Mouse (Mus musculus) brown adipose tissue, adult 24 weeks (tissue): ENCODE measurements around the gene Spats1. TPM values are rescaled to one million over a fixed set of nuclear protein-coding genes. Genes with fewer than 3 reads are reported as not detected.

Experiments used
- H3K27ac ChIP-seq: fragments of 200-500 bp; replicated peaks from 2 replicates; pipeline ENCODE4 v1.5.1; 2012; ENCODE audit warnings: low read depth, mild to moderate bottlenecking, low read length
- H3K4me1 ChIP-seq: fragments of 200-500 bp; 2 replicates; pipeline ENCODE4 v1.6.1; 2012; ENCODE audit warnings: low read length, mixed read lengths; ENCODE audit not compliant: control insufficient read depth, insufficient read depth, insufficient read length
- H3K4me3 ChIP-seq: fragments of 200-500 bp; 2 replicates; pipeline ENCODE4 v1.5.1; 2012; ENCODE audit warnings: low read depth, mild to moderate bottlenecking, low read length, moderate library complexity; ENCODE audit not compliant: insufficient read depth
- polyA plus RNA-seq: library from polyadenylated mRNA; stranded (reverse); fragments of >200 nt; gene quantifications from 2 replicates; pipeline ENCODE4 v1.2.4, GENCODE M21; 2012; ENCODE audit not compliant: missing spikeins, insufficient read depth, insufficient read length

Spats1 gene
- not detected in 2 replicates for polyA plus RNA-seq

DNA sequence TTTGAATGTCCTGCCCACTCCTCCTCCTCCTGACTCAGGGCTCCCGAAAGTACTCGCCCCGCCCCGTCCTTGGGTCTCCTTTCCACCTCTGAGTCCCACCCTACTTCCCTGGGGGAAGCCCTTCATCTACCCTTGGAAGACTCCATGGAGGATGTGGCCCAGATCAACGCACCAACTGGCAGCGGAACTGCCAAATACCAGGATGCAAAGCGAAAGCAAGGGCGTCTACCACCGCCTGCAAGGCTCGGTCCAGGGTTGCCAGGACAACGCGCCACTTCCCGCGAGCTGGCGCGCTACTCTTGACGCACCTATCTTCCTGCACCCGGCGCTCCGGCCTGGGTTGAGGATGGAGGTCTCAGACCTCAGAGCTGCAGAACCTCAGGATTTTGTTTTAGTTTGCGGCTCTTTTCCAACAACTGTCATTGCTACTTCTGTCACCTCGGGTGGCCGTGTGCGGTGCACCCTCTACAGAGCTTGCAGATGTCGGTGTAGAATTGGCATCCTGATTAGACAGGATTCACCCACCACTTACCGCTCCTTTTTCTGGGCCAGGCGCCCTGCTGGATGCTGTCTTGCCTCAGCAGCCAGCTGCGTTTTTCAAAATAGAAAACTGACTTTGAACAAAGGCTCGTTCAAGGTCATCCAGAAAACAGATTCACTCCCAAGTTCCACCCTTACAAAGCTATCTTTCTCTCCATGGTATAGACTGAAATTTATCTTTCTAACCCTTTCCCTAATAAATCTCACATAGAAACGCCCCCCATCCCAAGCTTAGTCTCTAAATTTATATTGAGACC, at the start of gene Spats1:
Spats1 (minus strand) TSS at position 747 of the 797 bp plus-strand sequence.
- no peaks in the 10 kb centered on the region for H3K4me1 ChIP-seq
- peak within 1 kb of the TSS; percentile 39 for H3K4me3 ChIP-seq
- no peak within 1 kb of the TSS for H3K27ac ChIP-seq

DNA sequence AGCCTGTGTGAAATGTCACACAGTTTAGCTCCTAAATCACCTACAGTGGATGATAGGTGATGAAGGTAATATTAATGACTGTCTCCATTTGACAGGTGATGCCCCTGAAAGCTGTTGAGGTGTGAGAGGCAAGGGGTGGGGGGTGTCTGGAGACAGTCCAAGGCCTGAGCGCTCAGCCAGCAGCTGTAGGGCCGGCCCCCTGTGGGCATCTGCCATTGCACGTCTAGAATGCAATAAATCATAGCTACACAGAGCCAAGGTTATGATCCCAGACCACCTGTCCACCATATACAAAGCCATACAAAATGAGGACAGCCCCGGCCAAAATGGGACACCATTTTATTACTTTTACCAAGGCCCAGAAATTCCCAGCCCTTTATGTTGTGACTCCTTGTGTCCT, 49.7 kb upstream of the Spats1 start:
- Histone ChIP-seq H3K4me1 (no peaks in the 10 kb centered on the region), H3K4me3 (no peak overlapping the region), H3K27ac (no peak overlapping the region)

DNA sequence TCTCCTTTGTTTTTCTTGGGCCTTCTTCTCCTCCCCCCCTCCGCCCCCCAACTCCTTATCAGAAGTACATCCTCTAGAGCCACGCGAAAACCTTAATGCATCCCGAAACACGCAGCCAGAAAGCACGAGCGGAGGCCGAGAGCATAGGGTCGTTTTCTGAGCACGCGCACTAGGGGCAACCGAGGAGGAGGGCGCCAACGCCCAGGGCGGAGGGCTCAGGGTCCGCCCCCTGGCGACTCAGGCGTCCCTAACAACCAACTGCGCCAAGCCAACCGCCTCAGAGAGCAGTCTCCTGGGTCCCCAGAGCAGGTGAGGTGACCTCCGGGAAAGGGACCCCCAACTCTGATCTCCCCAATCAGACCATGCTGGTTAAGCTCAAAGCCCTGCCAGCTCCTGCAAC, 48.0 kb upstream of the Spats1 start, which contains the start of gene Tcte1:
Tcte1 (plus strand) TSS at position 172 of the 400 bp plus-strand sequence.
- Histone ChIP-seq H3K4me1 (no peaks in the 10 kb centered on the region), H3K4me3 (no peak within 1 kb of the TSS), H3K27ac (no peak within 1 kb of the TSS)

DNA sequence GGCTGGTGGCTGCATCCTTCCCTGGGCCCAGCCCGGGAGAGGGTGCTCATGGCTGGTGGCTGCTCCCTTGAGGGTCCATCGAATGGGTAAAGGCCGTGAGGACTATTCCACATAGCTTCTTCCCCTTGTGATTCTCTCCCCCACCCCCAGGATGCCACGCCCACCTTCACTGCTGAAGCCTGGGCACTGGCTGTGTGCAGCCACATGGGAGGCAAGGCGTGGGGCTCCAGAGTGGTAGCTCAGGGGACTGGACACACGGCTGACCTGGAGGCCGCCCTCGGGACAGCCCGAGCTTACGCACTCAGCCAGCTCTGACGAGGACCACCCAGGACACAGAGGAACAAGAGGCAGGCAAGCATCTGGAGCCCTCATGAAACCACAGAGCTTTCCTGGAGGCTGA, 44.9 kb upstream of the Spats1 start:
- Histone ChIP-seq H3K27ac (no peak overlapping the region), H3K4me3 (no peak overlapping the region), H3K4me1 (no peaks in the 10 kb centered on the region)

DNA sequence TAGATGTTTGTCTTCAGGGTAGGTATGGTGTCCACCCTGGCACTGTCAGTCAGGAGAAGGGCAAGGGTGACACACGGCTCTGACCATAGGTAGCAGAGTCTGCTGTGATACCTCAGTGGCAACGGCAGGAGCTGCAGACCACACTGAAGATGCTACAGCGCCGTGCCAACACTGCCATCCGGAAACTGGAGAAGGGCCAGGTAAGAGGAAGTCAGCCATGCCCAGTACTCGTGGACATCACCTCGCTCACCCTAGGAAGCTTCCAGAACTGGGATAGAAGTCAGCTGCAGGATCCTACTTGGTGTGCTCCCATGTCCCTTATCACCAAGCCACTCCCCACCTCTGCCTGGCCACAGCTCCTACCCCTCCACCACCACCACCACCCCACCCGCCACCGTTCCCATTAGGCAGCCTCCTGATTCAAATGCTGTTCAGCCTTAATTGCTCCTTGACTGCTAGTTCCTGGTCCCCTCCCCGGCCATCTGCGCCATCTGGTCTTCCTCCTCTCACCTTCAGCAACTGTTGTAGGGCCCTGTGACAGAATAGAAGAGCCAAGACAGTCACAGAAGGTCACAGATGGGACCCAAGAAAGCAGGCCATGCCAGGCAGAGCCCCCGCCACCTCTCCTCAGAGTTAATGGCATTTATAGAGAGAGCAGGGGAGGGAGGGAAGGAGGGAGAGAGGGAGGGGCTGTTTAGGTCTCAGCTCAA, 43.7 kb upstream of the Spats1 start:
- no peak overlapping the region for H3K4me3 ChIP-seq

DNA sequence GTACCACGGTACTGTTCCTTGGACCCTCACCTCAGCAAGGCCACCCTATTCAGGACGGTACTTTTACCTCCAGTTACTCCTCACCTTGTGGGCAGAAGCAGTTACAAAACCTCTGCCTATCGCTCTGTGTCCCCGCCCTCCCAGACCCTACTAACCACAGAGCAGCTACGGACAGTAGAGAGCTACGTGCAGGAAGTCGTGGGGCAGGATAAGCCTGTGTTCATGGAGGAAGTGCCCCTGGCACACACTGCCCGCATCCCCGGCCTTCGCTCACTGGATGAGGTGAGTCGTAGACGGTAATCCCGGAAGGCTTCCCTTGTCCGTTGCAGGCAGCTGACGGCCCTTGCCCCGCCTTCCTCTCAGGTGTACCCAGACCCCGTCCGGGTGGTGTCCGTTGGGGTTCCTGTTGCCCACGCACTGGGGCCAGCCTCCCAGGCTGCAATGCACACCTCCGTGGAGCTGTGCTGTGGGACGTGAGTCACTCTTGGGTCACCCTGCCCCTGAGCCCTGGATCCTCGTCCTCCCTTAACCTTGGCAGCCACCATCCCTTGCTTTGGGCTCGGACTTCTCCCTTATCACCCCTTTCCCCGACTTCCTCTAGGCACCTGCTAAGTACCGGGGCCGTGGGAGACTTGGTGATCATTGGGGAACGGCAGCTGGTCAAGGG, 42.5 kb upstream of the Spats1 start:
- Histone ChIP-seq H3K4me1 (no peaks in the 10 kb centered on the region), H3K27ac (no peak overlapping the region), H3K4me3 (no peak overlapping the region)

More for the DNA sequence above, 43.7 kb upstream of the Spats1 start:
- Histone ChIP-seq H3K27ac (no peak overlapping the region), H3K4me1 (no peaks in the 10 kb centered on the region)

DNA sequence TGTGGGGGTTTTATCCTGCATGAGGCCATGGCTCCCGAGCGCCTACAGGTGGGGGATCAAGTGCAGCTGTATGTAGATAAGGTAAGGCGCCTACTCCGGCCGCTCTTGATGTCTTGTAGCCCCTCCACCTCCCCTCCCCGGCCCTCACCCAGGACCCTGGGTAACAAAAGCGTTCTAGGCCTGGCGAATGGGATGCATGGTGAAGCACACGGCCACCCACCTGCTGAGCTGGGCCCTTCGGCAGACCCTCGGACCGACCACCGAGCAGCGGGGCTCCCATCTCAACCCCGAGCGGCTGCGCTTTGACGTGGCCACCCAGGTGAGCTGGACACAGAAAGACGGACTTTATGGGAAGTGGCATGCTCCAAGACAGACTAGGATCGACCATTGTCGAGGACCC, 41.9 kb upstream of the Spats1 start:
- Histone ChIP-seq H3K4me1 (no peaks in the 10 kb centered on the region), H3K27ac (no peak overlapping the region), H3K4me3 (no peak overlapping the region)

DNA sequence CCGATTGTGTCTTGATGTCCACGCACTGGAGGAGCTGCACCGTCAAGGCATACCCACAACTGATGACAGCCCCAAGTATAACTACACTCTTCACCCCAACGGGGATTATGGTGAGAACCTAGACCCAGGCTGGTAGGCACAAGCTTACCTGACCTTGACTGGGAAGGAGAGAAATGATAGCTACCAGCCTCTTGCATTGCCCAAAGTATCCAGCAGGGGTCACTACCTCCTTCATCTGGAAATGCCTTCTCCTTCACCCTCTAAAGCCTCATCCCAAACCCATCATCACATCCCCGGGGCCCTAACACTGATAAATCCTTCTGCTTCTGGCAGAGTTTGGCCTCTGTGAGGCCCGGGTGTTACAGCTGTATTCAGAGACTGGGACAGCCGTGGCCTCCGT, 41.3 kb upstream of the Spats1 start:
- H3K4me3 ChIP-seq, result no peak overlapping the region
- no peaks in the 10 kb centered on the region for H3K4me1 ChIP-seq
- no peak overlapping the region for H3K27ac ChIP-seq

DNA sequence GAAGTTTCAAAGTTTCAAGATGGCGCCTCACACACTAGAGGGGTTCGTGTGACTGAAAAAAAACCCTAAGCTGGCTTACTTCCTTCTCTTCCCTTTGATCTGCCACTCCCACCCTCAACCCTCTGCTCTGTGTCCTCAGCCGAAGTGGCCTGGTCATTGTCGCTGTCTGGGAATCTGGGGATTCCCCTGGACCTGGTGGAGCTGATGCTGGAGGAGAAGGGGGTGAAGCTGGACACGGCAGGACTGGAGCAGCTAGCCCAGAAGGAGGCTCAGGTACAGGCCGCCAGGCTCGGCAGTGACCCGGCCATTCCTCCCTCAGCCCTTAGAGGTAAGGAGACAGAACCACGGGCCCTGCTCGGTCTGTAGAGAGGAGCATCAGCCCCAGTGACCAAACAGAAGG, 40.6 kb upstream of the Spats1 start:
- no peak overlapping the region for H3K4me3 ChIP-seq
- no peaks in the 10 kb centered on the region for H3K4me1 ChIP-seq
- no peak overlapping the region for H3K27ac ChIP-seq

DNA sequence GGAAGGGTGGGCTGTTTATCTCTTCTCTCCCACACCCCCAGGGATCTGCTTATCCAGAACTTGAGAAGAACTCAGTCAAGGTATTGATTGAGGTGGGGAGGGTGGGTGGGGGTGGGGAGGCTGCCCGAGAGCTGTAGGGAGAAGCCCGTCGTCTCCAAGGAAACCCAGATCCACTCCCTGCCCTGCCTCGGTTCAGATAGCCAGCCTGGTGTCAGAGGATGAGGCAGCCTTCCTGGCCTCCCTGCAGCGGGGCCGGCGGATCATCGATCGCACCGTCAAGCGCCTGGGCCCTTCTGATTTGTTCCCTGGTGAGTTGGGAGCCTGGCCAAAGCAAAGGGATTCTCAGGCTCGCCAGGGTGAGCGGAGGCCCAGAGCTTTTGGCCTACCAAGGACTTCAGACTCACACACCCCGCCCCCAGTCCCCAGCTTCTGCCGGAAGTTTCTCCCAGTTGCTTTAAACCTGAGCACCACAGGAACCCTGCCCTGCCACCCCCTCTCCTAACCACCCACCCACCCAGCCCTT, 40.0 kb upstream of the Spats1 start:
- H3K4me1 ChIP-seq, result no peaks in the 10 kb centered on the region
- H3K27ac ChIP-seq, result no peak overlapping the region
- no peak overlapping the region for H3K4me3 ChIP-seq

DNA sequence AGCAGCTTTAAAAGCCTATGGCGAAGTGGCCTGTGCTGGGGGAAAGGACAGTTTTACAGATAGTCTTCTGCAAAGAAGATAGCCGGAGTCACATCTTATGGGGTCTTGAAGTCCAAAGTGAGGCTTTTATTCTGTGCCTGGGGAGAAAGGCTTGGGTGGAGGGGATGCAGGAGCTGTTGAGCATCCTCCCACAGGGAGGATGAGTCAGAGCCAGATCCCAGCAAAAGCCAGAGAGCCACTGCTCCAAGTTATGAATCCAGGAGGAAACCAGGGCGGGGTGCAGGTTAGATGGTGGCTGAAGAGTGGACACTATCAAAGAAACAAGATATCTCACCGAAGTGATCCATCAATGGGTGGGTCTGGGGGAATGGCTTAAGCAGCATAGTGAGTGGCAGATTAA, 36.5 kb upstream of the Spats1 start:
- H3K4me3 ChIP-seq, result no peak overlapping the region
- peaks cover 2% of the 10 kb centered on the region; the same call in 1 of the 2 replicates for H3K4me1 ChIP-seq
- H3K27ac ChIP-seq, result no peak overlapping the region

DNA sequence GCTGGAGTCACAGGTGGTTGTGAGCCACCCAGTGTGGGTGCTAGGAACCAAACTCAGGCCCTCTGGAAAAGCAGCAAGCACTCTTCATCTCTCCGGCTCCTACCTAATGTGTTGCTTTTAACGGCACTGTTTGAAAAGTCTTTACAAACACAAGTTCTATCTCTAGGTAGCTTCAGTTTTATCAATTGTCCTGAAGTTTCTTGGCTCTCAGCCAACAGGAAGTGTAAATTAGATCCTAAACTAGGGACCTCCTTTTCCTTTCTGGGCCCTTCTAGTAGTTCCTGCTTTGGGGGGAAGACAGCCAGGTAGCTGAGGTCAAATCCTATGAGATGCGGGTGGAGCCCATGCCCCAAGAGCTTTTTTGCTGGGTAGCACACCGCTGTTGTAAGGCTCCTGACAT, 35.7 kb upstream of the Spats1 start:
- H3K27ac ChIP-seq, result no peak overlapping the region
- H3K4me3 ChIP-seq, result no peak overlapping the region
- H3K4me1 ChIP-seq, result peaks cover 2% of the 10 kb centered on the region; the same call in 1 of the 2 replicates

DNA sequence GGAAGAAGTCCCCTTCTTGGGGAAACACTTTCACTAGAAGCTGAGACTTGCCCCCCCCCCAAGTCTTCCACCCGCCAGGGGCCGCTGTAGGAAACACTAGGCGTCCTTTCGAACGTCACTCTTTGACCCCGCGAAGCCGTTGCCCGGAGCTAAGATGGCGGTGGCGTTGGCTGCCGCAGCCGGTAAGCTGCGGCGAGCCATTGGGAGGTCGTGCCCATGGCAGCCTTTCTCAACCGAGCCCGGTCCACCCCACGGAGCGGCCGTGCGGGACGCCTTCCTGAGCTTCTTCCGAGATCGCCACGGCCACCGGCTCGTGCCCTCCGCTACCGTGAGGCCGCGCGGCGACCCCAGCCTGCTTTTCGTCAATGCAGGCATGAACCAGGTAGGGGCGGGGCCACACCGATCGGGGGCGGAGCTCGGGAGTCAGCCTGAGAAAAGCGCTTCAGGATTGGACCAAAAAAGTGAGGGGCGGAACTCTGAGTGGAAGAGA, 31.5 kb upstream of the Spats1 start, which contains the start of gene Aars2:
Aars2 (plus strand) TSS at position 142 of the 490 bp plus-strand sequence.
- H3K4me3 ChIP-seq, result peak within 1 kb of the TSS; percentile 100
- H3K4me1 ChIP-seq, result peaks cover 2% of the 10 kb centered on the region; the same call in 1 of the 2 replicates
- peak within 1 kb of the TSS; percentile 92 for H3K27ac ChIP-seq

DNA sequence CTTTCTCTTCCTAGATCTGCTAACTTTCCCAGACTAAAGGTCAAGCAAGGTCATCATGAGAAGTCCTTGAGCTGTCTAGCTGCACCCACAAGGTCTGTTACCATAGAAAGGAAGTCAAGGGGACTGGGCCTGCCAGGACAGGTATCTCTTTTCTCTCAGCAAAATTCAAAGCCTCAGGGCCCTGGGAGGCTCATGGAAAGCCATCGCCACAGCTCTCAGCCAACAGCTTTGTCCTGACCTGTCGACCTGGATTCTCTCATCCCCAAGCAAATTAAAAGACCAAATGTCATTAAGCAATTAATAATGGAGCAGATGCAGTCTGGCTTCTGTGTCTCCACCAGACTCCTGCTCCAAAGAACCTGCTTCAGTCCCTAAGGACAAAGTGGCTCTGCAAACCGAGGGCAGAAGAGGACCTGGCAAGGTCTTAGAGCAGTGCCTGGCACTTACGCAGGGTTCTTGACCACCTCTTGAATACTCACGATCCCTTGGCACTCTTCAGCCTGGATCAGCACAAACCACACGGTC, 30.8 kb upstream of the Spats1 start:
- peak overlapping the region; percentile 14 for H3K27ac ChIP-seq
- H3K4me3 ChIP-seq, result no peak overlapping the region
- H3K4me1 ChIP-seq, result peaks cover 2% of the 10 kb centered on the region; the same call in 1 of the 2 replicates
